10 mouse cellular contexts compared by ENCODE assay signal in the genomic region with DNA sequence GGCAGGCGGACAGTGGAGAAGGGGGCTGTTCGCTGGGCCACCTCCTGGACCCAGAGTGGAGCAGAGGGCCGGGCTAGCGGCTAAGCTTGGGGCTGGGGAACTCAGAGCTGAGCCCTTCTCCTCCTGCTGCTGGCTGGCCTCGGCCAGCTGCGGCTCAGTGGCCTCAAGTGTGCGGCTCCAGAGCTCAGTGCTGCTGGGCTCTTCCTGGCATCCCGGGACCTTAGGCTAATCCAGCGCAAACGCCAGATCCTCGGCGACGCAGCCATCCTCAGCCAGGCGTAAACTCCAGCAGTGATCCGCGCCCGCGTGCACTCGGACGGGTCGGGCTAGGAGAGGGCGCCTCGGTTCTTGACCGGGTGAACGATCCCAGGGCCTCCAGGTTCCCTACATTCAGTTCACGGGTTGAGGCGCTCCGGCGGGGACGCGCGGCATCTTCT. TPM values are rescaled to one million over a fixed set of nuclear protein-coding genes. Genes with fewer than 3 reads are reported as not detected.
DNase-seq lines count a peak whose midpoint lies in the region; ATAC-seq and TF ChIP-seq lines count a peak whose summit lies in the region.
"Had no signal": no experiment of that assay in that cellular context is flagged by ENCODE, and none has a peak within 500 bp of the region (broad histone marks: within the 10 kb centered on the region; RNA-seq: fewer than 3 reads in every experiment).

No protein-coding gene starts in this region.

- H3K36me3 ChIP-seq in lung, embryonic 14.5 days (ENCODE audit: insufficient read depth), result no peaks in the 10 kb centered on the region
- H3K36me3 ChIP-seq in limb, embryonic 10.5 days, result peaks cover 31% of the 10 kb centered on the region; the same call in 1 of the 2 replicates
- peaks cover 18% of the 10 kb centered on the region for H3K36me3 ChIP-seq in stomach, embryonic 14.5 days (ENCODE audit: control insufficient read depth, insufficient read depth, low read length)

- H3K4me1 ChIP-seq in lung, embryonic 14.5 days (ENCODE audit: insufficient read depth), result no peaks in the 10 kb centered on the region
- peaks cover 53% of the 10 kb centered on the region for H3K4me1 ChIP-seq in limb, embryonic 10.5 days
- H3K4me1 ChIP-seq in stomach, embryonic 14.5 days (ENCODE audit: control insufficient read depth, insufficient read depth, low read length), result peaks cover 17% of the 10 kb centered on the region; the same call in 1 of the 2 replicates
- peaks cover 7% of the 10 kb centered on the region; the same call in 1 of the 2 replicates for H3K4me1 ChIP-seq in lung, adult 2 months (ENCODE audit: control insufficient read depth, insufficient read depth, low read length)

- H3K9ac ChIP-seq in lung, embryonic 14.5 days, result no peak overlapping the region
- peak overlapping the region; percentile 99 for H3K9ac ChIP-seq in stomach, embryonic 14.5 days (replicated peaks; ENCODE audit: low read depth, low read length)

- no peak overlapping the region for H3K27ac ChIP-seq in lung, embryonic 14.5 days (ENCODE audit: low read depth)
- peak overlapping the region; percentile 90 for H3K27ac ChIP-seq in limb, embryonic 10.5 days
- peak overlapping the region; percentile 49 for H3K27ac ChIP-seq in stomach, embryonic 14.5 days (ENCODE audit: low read length)

- ATAC-seq in lung, embryonic 14.5 days (ENCODE audit: insufficient read depth), result 0 out of 2 replicates have a peak, but pooled peaks have one; percentile 13
- no peak for ATAC-seq in stomach, embryonic 14.5 days (ENCODE audit: insufficient number of reproducible peaks, insufficient read depth, low FRiP score, low read depth)

- TF ChIP-seq CTCF in lung, embryonic 14.5 days (IDR thresholded peaks at IDR 0.05; ENCODE audit: low read depth), result no peak
- no peak for TF ChIP-seq CTCF in lung, adult 2 months (IDR thresholded peaks at IDR 0.05; ENCODE audit: insufficient read depth, low read length)

- no peaks in the 10 kb centered on the region for H3K9me3 ChIP-seq in lung, embryonic 14.5 days (ENCODE audit: low read depth, low read length)
- no peaks in the 10 kb centered on the region for H3K9me3 ChIP-seq in limb, embryonic 10.5 days (replicated peaks)
- no peaks in the 10 kb centered on the region for H3K9me3 ChIP-seq in stomach, embryonic 14.5 days (ENCODE audit: control insufficient read depth, low read depth, low read length)

- WGBS in lung, embryonic 14.5 days, result 2% methylated on average over 32 of the region's 32 CpGs
- 1% methylated on average over 32 of the region's 32 CpGs for WGBS in limb, embryonic 10.5 days
- 15% methylated on average over 32 of the region's 32 CpGs for WGBS in stomach, embryonic 14.5 days
- WGBS in lung, adult 2 months, result 8% methylated on average over 32 of the region's 32 CpGs

- DNase-seq in cerebellum, postnatal 10 days, result peak; percentile 54 to 58
- no peak for DNase-seq in cerebellum, adult 8-10 months
- peak; percentile 33 for DNase-seq in lung, embryonic 14.5 days
- no peak for DNase-seq in lung, postnatal 25 days (ENCODE audit: low spot score)
- peak; percentile 75 for DNase-seq in limb, embryonic 10.5 days (ENCODE audit: low spot score)
- no peak for DNase-seq in lung, adult 2 months
- DNase-seq in frontal cortex, adult 2 months (ENCODE audit: extremely low spot score in 1 of 2, low spot score in 1 of 2), result no peak
- DNase-seq: layer of hippocampus, adult 9-11 months; lung, postnatal 14 days had no signal

- peak overlapping the region; percentile 16; the same call in 1 of the 2 replicates for H3K4me3 ChIP-seq in lung, embryonic 14.5 days (ENCODE audit: low read depth, low read length)
- H3K4me3 ChIP-seq in limb, embryonic 10.5 days, result peak overlapping the region; percentile 56
- H3K4me3 ChIP-seq in stomach, embryonic 14.5 days (ENCODE audit: low read depth, low read length), result peak overlapping the region; percentile 38
- no peak overlapping the region for H3K4me3 ChIP-seq in lung, adult 2 months (replicated peaks; ENCODE audit: extremely low read depth, low read depth, low read length)

- peaks cover 78% of the 10 kb centered on the region for H3K27me3 ChIP-seq in lung, embryonic 14.5 days (ENCODE audit: insufficient read depth, low read length)
- H3K27me3 ChIP-seq in limb, embryonic 10.5 days (ENCODE audit: low read depth, poor library complexity, severe bottlenecking), result peaks cover 93% of the 10 kb centered on the region
- no peaks in the 10 kb centered on the region for H3K27me3 ChIP-seq in stomach, embryonic 14.5 days (ENCODE audit: control insufficient read depth, insufficient read depth, low read length)

- TF ChIP-seq POLR2A in lung, adult 2 months (IDR thresholded peaks at IDR 0.05; ENCODE audit: borderline replicate concordance, extremely low read depth, low read depth, low read length), result no peak

- H3K4me2 ChIP-seq in lung, embryonic 14.5 days, result peak overlapping the region; percentile 27; the same call in 1 of the 2 replicates
- peak overlapping the region; percentile 54 for H3K4me2 ChIP-seq in stomach, embryonic 14.5 days (replicated peaks; ENCODE audit: low read depth, low read length)

RNA-seq across cellular contexts. Expression of a gene that starts 10.7 kb away (rescaled TPM):
- 0.28 TPM in 1 of 2 replicates, not detected in the other for polyA plus RNA-seq in lung, embryonic 14.5 days (2014; fragmentation: Nextera tagmentation; extraction: Ambion mirVana)
- 77.9 and 151 TPM in 2 replicates for polyA plus RNA-seq in limb, embryonic 10.5 days (2016; fragmentation: Nextera tagmentation; extraction: Ambion mirVana)
- 262 and 263 TPM in 2 replicates for polyA plus RNA-seq in stomach, embryonic 14.5 days (2014; fragmentation: Nextera tagmentation; extraction: Ambion mirVana)
- 0.14 and 26.6 TPM in 2 replicates for polyA plus RNA-seq in lung, adult 2 months (2012; rRNA removed)
- 0.06 TPM in 1 of 2 replicates, not detected in the other for polyA plus RNA-seq in frontal cortex, adult 2 months (2012; rRNA removed)

RNA-seq across cellular contexts. Expression of a gene that starts 40.9 kb away (rescaled TPM):
- polyA plus RNA-seq in lung, embryonic 14.5 days (2014; fragmentation: Nextera tagmentation; extraction: Ambion mirVana), result 0.18 TPM in 1 of 2 replicates, not detected in the other
- 0.25 TPM in 1 of 2 replicates, not detected in the other for polyA plus RNA-seq in limb, embryonic 10.5 days (2016; fragmentation: Nextera tagmentation; extraction: Ambion mirVana)
- polyA plus RNA-seq in stomach, embryonic 14.5 days (2014; fragmentation: Nextera tagmentation; extraction: Ambion mirVana), result 0.43 TPM in 1 of 2 replicates, not detected in the other
- polyA plus RNA-seq in lung, adult 2 months (2012; rRNA removed), result 0.19 TPM in 1 of 2 replicates, not detected in the other
- polyA plus RNA-seq in frontal cortex, adult 2 months (2012; rRNA removed), result 0.54 and 0.55 TPM in 2 replicates

Comparison
In these comparisons a context has a peak if more than half of its experiments do, and no peak if none do; other contexts are left out.
1. DNase-seq: peak in cerebellum, postnatal 10 days (2 of 2), lung, embryonic 14.5 days (single experiment) and limb, embryonic 10.5 days (single experiment); none in cerebellum, adult 8-10 months (single experiment), lung, postnatal 25 days (single experiment), lung, adult 2 months (single experiment) and frontal cortex, adult 2 months (0 of 2).